Mouse (Mus musculus): ENCODE measurements around the gene Atg4c. TPM values are rescaled to one million over a fixed set of nuclear protein-coding genes. Genes with fewer than 3 reads are reported as not detected.

Atg4c gene
- total RNA-seq (2014; fragmentation: Nextera tagmentation) (10.2 and 22.9 TPM in 2 replicates), total RNA-seq (2017) (3.4 and 4.7 TPM in 2 replicates)

DNA sequence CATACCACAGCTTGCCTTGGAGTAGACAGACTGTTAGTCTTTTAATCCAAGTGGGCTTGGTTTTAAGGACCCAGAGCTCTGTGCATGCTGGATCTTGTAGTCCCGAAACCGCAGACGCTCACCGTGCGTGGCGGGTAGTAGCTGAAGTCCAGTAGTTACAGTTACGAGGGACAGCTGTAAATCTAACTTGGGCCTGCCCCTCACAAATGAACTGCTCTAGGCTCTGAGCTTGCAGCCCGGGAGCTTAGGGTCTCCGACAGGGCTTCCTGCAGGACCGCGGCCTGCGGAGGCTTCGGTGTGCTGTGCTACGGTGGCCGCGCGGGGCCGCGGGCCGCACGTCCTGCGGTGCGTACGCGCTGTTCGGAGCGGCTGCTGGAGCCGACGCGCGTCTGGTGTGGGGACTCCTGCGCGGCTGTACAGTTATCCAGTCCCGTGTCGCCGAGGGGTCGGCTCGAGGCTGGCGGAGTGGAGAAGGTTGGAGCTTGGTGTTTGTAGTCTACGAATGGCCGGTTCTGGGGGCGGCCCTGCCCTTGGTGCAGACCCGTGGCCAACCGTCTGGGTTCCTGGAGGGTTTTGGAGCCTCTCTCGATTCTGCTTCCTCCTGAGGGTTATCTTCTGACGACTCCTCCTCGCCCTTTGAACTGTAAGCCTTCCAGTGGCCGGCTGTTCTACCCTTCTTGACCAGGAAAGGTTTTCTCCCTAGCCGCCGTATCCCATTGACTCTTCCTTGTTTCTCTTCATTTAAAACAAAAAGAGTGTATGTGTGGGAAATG lies at the start of gene Atg4c:
Atg4c (plus strand) TSS at position 125 of the 773 bp plus-strand sequence.
- ATAC-seq (replicated peaks; ENCODE audit: low FRiP score, low TSS enrichment, poor library complexity, severe bottlenecking): peak; percentile 84

- no peak for ATAC-seq (replicated peaks; ENCODE audit: low FRiP score, low TSS enrichment, poor library complexity, severe bottlenecking)
Observed at GRCm38 (mm10) chr4:99151434-99151833, 42.3 kb upstream of the Atg4c start.

- ATAC-seq (replicated peaks; ENCODE audit: low FRiP score, low TSS enrichment, poor library complexity, severe bottlenecking): no peak
Observed at GRCm38 (mm10) chr4:99151885-99152558, 41.7 kb upstream of the Atg4c start.

DNA sequence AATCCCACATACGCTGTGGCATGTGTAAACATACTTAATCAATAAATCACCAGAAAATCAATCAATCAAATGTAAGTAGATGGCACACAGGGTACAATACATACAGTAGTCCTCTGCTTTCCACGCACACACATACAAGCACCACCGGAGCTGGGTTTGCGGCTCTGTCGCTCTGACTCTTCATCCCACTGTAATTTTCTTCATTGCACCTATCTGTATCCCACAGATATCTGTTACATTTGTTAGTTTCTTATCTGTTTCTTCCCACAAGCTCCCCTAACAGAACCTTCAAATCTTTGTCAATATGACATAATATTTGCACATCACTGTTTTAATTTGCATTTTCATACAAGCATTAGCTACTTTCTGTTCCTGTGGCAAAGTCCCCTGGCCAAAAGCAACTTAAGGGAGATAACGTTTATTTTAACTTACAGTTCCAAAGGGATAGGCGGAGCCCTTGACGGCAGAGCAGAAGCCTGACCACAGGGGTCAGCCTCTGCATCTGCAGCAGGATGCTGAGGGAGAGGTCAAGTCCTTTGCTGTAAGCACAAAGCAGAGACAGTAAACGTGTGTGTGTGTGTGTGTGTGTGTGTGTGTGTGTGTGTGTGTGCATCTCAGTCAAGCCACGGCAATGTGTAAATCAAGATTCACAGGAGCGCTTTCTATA lies 37.0 kb upstream of the Atg4c start:
- ATAC-seq (replicated peaks; ENCODE audit: low FRiP score, low TSS enrichment, poor library complexity, severe bottlenecking): peak; percentile 72

DNA sequence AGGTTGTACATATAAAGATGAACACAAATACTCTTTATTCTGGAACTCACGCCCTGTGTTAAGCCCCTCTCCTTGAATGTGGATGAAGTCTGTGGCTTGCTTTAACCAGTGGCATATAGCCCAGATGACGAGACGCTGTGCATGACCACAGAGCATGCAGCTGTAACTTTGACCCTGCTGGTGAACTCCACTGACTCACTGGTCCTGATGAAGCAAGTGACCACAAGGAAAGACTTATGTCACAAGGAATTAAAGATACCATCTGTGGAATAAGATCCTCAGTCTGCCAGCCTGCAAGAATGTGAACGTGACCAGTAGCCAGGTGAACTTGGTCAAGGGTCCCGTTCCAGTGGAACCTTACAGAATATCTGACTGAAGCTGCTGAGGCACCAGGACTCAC lies 35.2 kb upstream of the Atg4c start:
- ATAC-seq (replicated peaks; ENCODE audit: low FRiP score, low TSS enrichment, poor library complexity, severe bottlenecking): no peak

GRCm38 (mm10) chr4:99160414-99160813 lies 33.3 kb upstream of the Atg4c start:
- ATAC-seq (replicated peaks; ENCODE audit: low FRiP score, low TSS enrichment, poor library complexity, severe bottlenecking): no peak

- ATAC-seq (replicated peaks; ENCODE audit: low FRiP score, low TSS enrichment, poor library complexity, severe bottlenecking): no peak
Observed at GRCm38 (mm10) chr4:99160899-99161298, 32.8 kb upstream of the Atg4c start.

- ATAC-seq (replicated peaks; ENCODE audit: low FRiP score, low TSS enrichment, poor library complexity, severe bottlenecking): no peak
Observed at GRCm38 (mm10) chr4:99161457-99161971, 32.2 kb upstream of the Atg4c start.

- no peak for ATAC-seq (replicated peaks; ENCODE audit: low FRiP score, low TSS enrichment, poor library complexity, severe bottlenecking)
Observed at GRCm38 (mm10) chr4:99163001-99163400, 30.7 kb upstream of the Atg4c start.

DNA sequence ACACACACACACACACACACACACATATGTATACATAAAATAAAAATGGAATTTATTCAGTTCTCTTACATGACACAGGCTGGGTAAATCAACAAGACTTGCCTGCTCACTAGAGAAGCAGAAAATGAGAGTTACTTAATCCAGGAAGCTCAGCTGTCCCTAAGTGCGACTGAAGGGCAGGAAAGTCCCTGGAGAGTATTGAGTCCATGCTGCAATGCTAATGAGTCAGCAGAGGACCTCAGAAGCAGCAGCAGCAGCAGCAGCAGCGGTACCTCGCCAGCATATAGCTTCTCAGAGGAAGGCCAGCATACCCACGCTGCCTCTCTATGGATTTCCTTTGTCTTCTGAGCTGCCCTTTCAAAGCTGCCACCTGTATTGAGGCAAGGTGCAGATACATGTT lies 30.2 kb upstream of the Atg4c start:
- ATAC-seq (replicated peaks; ENCODE audit: low FRiP score, low TSS enrichment, poor library complexity, severe bottlenecking): no peak

DNA sequence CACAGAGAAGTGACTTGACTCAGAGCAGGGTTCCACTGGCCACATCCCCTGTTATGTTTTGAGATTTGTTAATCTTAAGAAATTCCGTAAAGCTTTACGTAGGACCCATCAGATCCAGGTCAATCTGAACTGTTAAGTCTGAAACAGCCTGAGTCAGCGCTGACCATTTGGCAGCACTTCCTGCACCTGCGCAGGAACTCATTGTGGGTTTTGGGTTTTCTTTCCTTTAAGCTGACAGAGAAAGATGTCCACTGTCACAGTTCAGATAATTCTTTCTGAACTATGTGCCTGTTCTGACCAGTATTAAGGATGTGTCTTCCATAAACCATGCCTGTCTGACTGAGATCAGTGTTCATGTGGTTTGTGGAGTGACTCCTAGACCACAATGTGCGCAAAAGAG lies 24.9 kb upstream of the Atg4c start:
- no peak for ATAC-seq (replicated peaks; ENCODE audit: low FRiP score, low TSS enrichment, poor library complexity, severe bottlenecking)

DNA sequence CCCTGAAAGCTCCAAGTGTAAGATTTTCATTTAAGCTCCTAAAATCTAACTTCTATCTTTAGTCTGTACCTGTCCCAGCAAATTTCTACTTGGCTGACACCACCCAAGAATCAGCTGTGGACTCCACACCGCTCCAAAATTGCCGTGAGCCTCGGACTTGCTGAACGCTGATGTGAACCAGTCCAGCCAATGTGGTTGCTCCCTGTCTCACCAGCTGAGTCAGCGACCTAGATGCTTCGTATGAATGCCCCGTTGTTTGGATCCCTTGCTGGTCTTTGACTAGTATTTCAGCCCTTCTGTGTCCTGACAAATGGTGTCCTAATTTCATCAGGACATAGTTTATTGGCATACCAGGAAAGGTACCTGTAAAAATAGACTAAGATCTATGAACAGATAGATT lies 19.5 kb upstream of the Atg4c start:
- ATAC-seq (replicated peaks; ENCODE audit: low FRiP score, low TSS enrichment, poor library complexity, severe bottlenecking): no peak

DNA sequence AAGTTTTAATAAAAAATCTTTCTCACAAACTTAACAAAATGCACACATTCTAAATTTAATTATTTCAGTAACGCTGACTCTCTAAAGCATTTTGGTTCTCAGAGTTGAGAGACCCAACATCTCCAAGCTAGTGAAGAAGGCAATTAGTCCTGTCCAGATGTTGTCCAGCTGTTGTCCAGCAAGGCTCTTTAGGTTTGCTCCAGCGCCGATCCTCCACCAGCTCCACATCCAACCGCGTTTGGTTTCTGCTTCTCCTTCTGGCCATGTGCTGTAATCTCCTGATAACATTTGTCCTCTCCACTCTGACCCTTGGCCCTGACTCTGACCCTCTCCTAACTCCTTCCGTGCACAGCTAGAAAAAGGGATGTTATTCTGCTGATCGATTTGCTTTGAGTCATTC lies 16.9 kb upstream of the Atg4c start:
- ATAC-seq (replicated peaks; ENCODE audit: low FRiP score, low TSS enrichment, poor library complexity, severe bottlenecking): no peak

DNA sequence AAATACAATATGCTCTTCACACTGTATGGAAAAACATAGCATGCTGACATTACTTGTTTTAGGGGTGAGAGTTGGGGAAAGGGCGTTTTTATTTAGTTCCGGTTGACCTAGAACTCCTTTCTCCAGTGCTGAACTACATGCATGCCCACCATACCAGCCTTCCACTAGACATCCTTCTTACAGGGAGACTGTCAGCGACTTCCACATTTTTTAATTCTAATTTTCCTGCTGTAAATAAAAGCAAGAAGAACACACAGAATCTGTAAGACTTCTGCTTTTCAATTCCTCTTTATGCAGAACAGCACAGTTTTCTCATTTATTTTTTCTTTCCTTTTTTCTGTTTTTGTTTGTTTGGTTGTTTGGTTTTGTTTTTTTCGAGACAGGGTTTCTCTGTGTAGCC lies 16.5 kb upstream of the Atg4c start:
- no peak for ATAC-seq (replicated peaks; ENCODE audit: low FRiP score, low TSS enrichment, poor library complexity, severe bottlenecking)

GRCm38 (mm10) chr4:99178851-99179250 lies 14.9 kb upstream of the Atg4c start:
- ATAC-seq (replicated peaks; ENCODE audit: low FRiP score, low TSS enrichment, poor library complexity, severe bottlenecking): no peak

DNA sequence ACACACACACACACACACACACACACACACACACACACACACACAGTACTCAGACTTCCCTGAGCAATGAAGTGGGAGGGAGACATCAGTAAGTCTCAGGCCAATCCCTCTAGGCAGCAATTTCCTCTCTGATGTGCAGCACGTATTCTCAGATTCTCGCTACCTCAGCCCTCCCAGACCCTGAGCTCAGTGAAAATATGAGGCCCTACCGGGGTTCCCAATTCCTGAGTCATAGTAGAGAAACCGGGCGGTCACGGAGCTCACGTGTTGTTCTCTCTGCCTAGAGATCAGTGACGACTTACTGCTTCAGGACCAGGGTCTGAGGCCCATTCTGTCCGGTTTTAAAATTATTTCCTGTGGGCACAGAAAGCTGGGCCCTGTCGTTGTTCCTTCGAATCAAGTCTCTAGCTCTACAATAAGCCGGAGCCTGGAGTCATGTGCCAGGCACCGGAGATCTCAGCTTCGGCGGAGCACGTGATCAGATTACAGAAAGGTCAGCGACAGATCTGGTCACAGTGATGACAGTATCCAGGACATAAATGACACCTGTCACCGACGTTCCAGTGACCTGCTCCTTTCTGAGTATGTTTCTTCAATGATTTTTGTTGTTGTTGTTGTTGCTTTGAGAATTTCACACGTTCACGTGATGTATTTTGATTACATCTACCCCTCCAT lies 14.2 kb upstream of the Atg4c start:
- ATAC-seq (replicated peaks; ENCODE audit: low FRiP score, low TSS enrichment, poor library complexity, severe bottlenecking): no peak

DNA sequence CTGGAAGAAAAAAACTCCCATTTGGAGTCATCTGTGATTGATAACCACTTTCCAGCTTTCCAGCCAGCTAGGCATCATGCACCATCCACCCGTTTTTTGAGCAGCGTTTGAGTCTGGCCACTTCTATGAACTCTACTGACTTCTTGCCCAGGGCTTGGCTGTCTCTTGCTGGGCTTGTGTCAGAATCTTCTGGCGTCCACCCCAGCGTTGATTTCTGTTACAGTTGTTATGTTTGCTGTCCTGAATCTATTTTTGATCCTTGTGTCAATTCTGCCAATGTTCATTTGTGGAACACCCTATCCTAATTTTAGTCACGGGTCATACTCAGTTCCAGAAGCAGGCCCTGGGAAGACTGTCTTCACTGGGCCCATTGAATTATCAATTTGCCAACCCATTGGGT lies 12.8 kb upstream of the Atg4c start:
- no peak for ATAC-seq (replicated peaks; ENCODE audit: low FRiP score, low TSS enrichment, poor library complexity, severe bottlenecking)

GRCm38 (mm10) chr4:99181739-99182419 lies 11.9 kb upstream of the Atg4c start:
- ATAC-seq (replicated peaks; ENCODE audit: low FRiP score, low TSS enrichment, poor library complexity, severe bottlenecking): no peak

All from megakaryocyte-erythroid progenitor cell, adult 5-6 weeks (primary cell).